In genomic region chr2:161498449-161499096, GRCm38 (mm10) we compare ENCODE assay signal across 7 mouse cellular contexts.
DNase-seq lines count a peak whose midpoint lies in the region; ATAC-seq lines count a peak whose summit lies in the region.

No protein-coding gene starts in this region.

- H3K4me1 ChIP-seq in liver, embryonic 11.5 days (replicated peaks; ENCODE audit: control insufficient read depth, insufficient read depth, low read length) = no peaks in the 10 kb centered on the region
- peaks cover 7% of the 10 kb centered on the region; the same call in 1 of the 2 replicates for H3K4me1 ChIP-seq in embryonic facial prominence, embryonic 13.5 days
- H3K4me1 ChIP-seq in hindbrain, embryonic 16.5 days (ENCODE audit: control insufficient read depth, insufficient read depth, low read depth, low read length) = peaks cover 8% of the 10 kb centered on the region
- H3K4me1 ChIP-seq in neural tube, embryonic 14.5 days (ENCODE audit: control insufficient read depth, insufficient read depth, low read length) = 0 out of 2 replicates have a peak, but pooled peaks cover 3% of the 10 kb centered on the region

- no peaks in the 10 kb centered on the region for H3K27me3 ChIP-seq in liver, embryonic 11.5 days (replicated peaks; ENCODE audit: control insufficient read depth, insufficient read depth, low read length)
- H3K27me3 ChIP-seq in embryonic facial prominence, embryonic 13.5 days = no peaks in the 10 kb centered on the region
- H3K27me3 ChIP-seq in hindbrain, embryonic 16.5 days (replicated peaks; ENCODE audit: control insufficient read depth, insufficient read depth, low read length) = no peaks in the 10 kb centered on the region
- H3K27me3 ChIP-seq in neural tube, embryonic 14.5 days (ENCODE audit: control insufficient read depth, insufficient read depth, low read length) = no peaks in the 10 kb centered on the region

- H3K4me3 ChIP-seq in liver, embryonic 11.5 days (ENCODE audit: low read depth, low read length) = no peak overlapping the region
- H3K4me3 ChIP-seq in embryonic facial prominence, embryonic 13.5 days = peak overlapping the region; percentile 25
- peak overlapping the region; percentile 42 for H3K4me3 ChIP-seq in hindbrain, embryonic 16.5 days (ENCODE audit: low read length)
- peak overlapping the region; percentile 20 for H3K4me3 ChIP-seq in neural tube, embryonic 14.5 days (ENCODE audit: low read depth, low read length)

- no peak for ATAC-seq in liver, embryonic 11.5 days (replicated peaks; ENCODE audit: low FRiP score)
- ATAC-seq in embryonic facial prominence, embryonic 13.5 days (ENCODE audit: insufficient number of reproducible peaks, insufficient read depth, low FRiP score, low TSS enrichment, low read depth) = no peak
- ATAC-seq in hindbrain, embryonic 16.5 days = peak; percentile 64
- no peak for ATAC-seq in neural tube, embryonic 14.5 days (ENCODE audit: low read depth)
- ATAC-seq in inflammation-experienced regulatory T-cells, adult 6 months = no peak

- no peaks in the 10 kb centered on the region for H3K9me3 ChIP-seq in liver, embryonic 11.5 days (ENCODE audit: control insufficient read depth, low read length)
- H3K9me3 ChIP-seq in embryonic facial prominence, embryonic 13.5 days = no peaks in the 10 kb centered on the region
- H3K9me3 ChIP-seq in hindbrain, embryonic 16.5 days (ENCODE audit: control insufficient read depth, low read length) = no peaks in the 10 kb centered on the region
- no peaks in the 10 kb centered on the region for H3K9me3 ChIP-seq in neural tube, embryonic 14.5 days (ENCODE audit: control insufficient read depth, low read length)

- H3K36me3 ChIP-seq in liver, embryonic 11.5 days (ENCODE audit: control insufficient read depth, insufficient read depth, low read length) = no peaks in the 10 kb centered on the region
- H3K36me3 ChIP-seq in embryonic facial prominence, embryonic 13.5 days = no peaks in the 10 kb centered on the region
- H3K36me3 ChIP-seq in hindbrain, embryonic 16.5 days (ENCODE audit: control insufficient read depth, insufficient read depth, low read length) = no peaks in the 10 kb centered on the region
- no peaks in the 10 kb centered on the region for H3K36me3 ChIP-seq in neural tube, embryonic 14.5 days (ENCODE audit: control insufficient read depth, insufficient read depth, low read length)

- H3K27ac ChIP-seq in liver, embryonic 11.5 days (ENCODE audit: low read depth, low read length) = no peak overlapping the region
- H3K27ac ChIP-seq in embryonic facial prominence, embryonic 13.5 days = no peak overlapping the region
- H3K27ac ChIP-seq in hindbrain, embryonic 16.5 days (ENCODE audit: low read depth, low read length) = no peak overlapping the region
- H3K27ac ChIP-seq in neural tube, embryonic 14.5 days (ENCODE audit: low read depth, low read length) = no peak overlapping the region

- H3K9ac ChIP-seq in liver, embryonic 11.5 days (ENCODE audit: low read depth, low read length) = no peak overlapping the region
- H3K9ac ChIP-seq in embryonic facial prominence, embryonic 13.5 days = peak overlapping the region; percentile 44
- H3K9ac ChIP-seq in hindbrain, embryonic 16.5 days (ENCODE audit: low read depth, low read length) = peak overlapping the region; percentile 52
- H3K9ac ChIP-seq in neural tube, embryonic 14.5 days (replicated peaks; ENCODE audit: low read depth, low read length) = no peak overlapping the region; the same call in 1 of the 2 replicates

- DNase-seq in liver, embryonic 11.5 days (ENCODE audit: low spot score) = no peak
- no peak for DNase-seq in liver
- DNase-seq in adrenal gland, postnatal 4 days (ENCODE audit: low spot score in 2 of 2) = no peak

- 26% methylated on average over 13 of the region's 13 CpGs for WGBS in liver, embryonic 11.5 days
- 18% methylated on average over 13 of the region's 13 CpGs for WGBS in embryonic facial prominence, embryonic 13.5 days
- WGBS in hindbrain, embryonic 16.5 days = 17% methylated on average over 13 of the region's 13 CpGs
- WGBS in neural tube, embryonic 14.5 days = 13% methylated on average over 13 of the region's 13 CpGs

- H3K4me2 ChIP-seq in liver, embryonic 11.5 days = peak overlapping the region; percentile 35
- H3K4me2 ChIP-seq in embryonic facial prominence, embryonic 13.5 days = peak overlapping the region; percentile 56
- peak overlapping the region; percentile 74 for H3K4me2 ChIP-seq in hindbrain, embryonic 16.5 days (ENCODE audit: low read length)
- peak overlapping the region; percentile 45 for H3K4me2 ChIP-seq in neural tube, embryonic 14.5 days (ENCODE audit: low read depth, low read length)

Comparison
In these comparisons a context has a peak if more than half of its experiments do, and no peak if none do; other contexts are left out.
1. H3K9ac ChIP-seq: peak in embryonic facial prominence, embryonic 13.5 days (single experiment) and hindbrain, embryonic 16.5 days (single experiment); none in liver, embryonic 11.5 days (single experiment) and neural tube, embryonic 14.5 days (single experiment).
2. Peak in every context shown above with its lines, with median percentiles within 50 percentile points of each other: H3K4me2 ChIP-seq.